Mouse (Mus musculus) Patski (cell line): ENCODE measurements around the gene Kat7. TPM values are rescaled to one million over a fixed set of nuclear protein-coding genes. Genes with fewer than 3 reads are reported as not detected.

Source experiments
- ATAC-seq: fragments of 100-300 bp; one replicate; pipeline ENCODE4 v1.8.0; 2021
- CTCF ChIA-PET: fragments of 350-600 bp; sonication (Branson Sonifier 250); formaldehyde crosslinking; loops from one replicate; lab custom pipeline; 2022; ENCODE audit warnings: inconsistent platforms; lab: Charles Lee
- POLR2A ChIA-PET: fragments of 350-600 bp; sonication (Branson Sonifier 250); formaldehyde crosslinking; loops from one replicate; lab custom pipeline; 2022; ENCODE audit warnings: antibody characterized with exemption, inconsistent platforms; lab: Charles Lee
- DNase-seq: peaks from one replicate; pipeline ENCODE4 v3.0.0-alpha.2; 2011; ENCODE audit warnings: low read depth, low spot score
- H3K27me3 ChIP-seq: fragments of 371-371 bp; one replicate; pipeline ENCODE4 v1.5.1; 2021
- CTCF ChIP-seq: fragments of 100-300 bp; IDR thresholded peaks from one replicate; pipeline ENCODE4 v1.5.1; 2021
- in situ Hi-C: fragments of 300-500 bp; cut with MboI; formaldehyde crosslinking; loops from 3 replicates; pipeline ENCODE4 v1.11.1; 2018; ENCODE audit warnings: low pct_unique_long_range_greater_than_20kb, mixed read lengths
- polyA plus RNA-seq: library from polyadenylated mRNA; unstranded; gene quantifications from one replicate; pipeline ENCODE4 v1.2.3, GENCODE M21; 2021

Kat7 gene
- polyA plus RNA-seq, 1 experiment from 2014 or later = 52.5 TPM

GRCm38 (mm10) chr11:95259088-95259849 lies 50.8 kb downstream of the Kat7 start:
- H3K27me3 ChIP-seq = no peaks in the 10 kb centered on the region
- peak; percentile 65 for DNase-seq
- TF ChIP-seq CTCF = no peak
- CTCF ChIA-PET = interaction anchor here (0.6 to 1.5 kb wide), 13 partner anchors 10 to 262 kb away, joined by 3 to 12 read pairs (median 3); no protein-coding TSS in a partner anchor
- ATAC-seq = peak; percentile 73
- in situ Hi-C loops = loop anchor here (5.0 to 10.0 kb wide), 2 partner anchors 214 to 263 kb away; partner anchors contain the start of gene Pdk2
- POLR2A ChIA-PET = no interaction called here

- ChIA-PET POLR2A (no interaction called here), CTCF (interaction anchor here (0.6 to 1.5 kb wide), 14 partner anchors 10 to 262 kb away, joined by 3 to 12 read pairs (median 3); no protein-coding TSS in a partner anchor)
- no peaks in the 10 kb centered on the region for H3K27me3 ChIP-seq
- TF ChIP-seq CTCF = no peak
- in situ Hi-C loops = loop anchor here (5.0 to 10.0 kb wide), 2 partner anchors 214 to 264 kb away; partner anchors contain the start of gene Pdk2
- ATAC-seq (peak; percentile 31), DNase-seq (no peak)
Measured at GRCm38 (mm10) chr11:95258490-95258889, 51.6 kb downstream of the Kat7 start.

DNA sequence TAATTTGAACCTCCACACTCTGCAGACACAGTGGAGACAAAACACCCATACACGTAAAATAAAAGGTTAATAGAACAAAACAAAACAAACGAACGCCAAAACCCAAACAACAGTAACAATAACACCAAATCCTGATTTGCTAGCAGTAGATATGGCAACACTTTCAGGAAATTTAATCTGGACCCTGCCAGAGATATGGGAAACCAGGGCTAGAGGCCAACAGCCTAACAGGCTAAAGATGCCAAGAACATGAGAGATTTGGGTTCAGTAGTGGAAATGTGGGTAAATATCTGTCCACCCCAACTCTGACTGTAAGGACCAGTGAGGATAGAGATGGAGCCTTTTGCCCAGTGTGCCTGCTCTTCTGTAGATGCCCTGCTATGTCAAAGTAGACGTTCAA lies 52.1 kb downstream of the Kat7 start:
- ChIA-PET CTCF (interaction anchor here (1.1 to 1.5 kb wide), 3 partner anchors 13 to 263 kb away, joined by 3 to 12 read pairs (median 3); no protein-coding TSS in a partner anchor), POLR2A (no interaction called here)
- in situ Hi-C loops = loop anchor here (5.0 to 10.0 kb wide), 2 partner anchors 213 to 264 kb away; partner anchors contain the start of gene Pdk2
- ATAC-seq (no peak), DNase-seq (no peak)
- no peaks in the 10 kb centered on the region for H3K27me3 ChIP-seq
- TF ChIP-seq CTCF = no peak

DNA sequence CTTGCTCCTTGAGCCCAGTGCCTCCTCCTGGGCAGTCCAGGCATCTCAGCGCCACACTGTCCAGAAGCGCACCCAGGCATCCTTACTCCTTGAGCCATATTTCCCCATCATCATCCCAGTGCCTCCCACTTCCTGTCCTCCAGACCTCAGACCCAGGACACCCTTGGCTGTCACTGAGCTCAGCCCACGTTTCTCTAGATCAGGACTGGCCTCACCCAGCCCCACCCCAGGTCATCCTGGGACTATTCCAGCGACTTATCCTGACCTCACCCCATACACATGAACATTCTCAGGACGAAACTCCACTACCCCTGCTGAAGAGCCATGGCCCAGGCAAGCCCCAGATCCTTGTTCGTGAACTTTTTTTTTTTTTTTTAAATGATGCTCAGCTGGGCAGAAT lies 54.3 kb downstream of the Kat7 start:
- no peak for TF ChIP-seq CTCF
- no peaks in the 10 kb centered on the region for H3K27me3 ChIP-seq
- no peak for ATAC-seq
- CTCF ChIA-PET = interaction anchor here (0.6 to 1.8 kb wide), 2 partner anchors 167 to 265 kb away, joined by 3 to 6 read pairs; no protein-coding TSS in a partner anchor
- in situ Hi-C loops = loop anchor here (5.0 to 10.0 kb wide), 2 partner anchors 211 to 267 kb away; partner anchors contain the start of gene Pdk2
- POLR2A ChIA-PET = interaction anchor here (0.7 kb wide), 1 partner anchor 59 kb away, joined by 3 read pairs; no protein-coding TSS in a partner anchor
- DNase-seq = no peak

DNA sequence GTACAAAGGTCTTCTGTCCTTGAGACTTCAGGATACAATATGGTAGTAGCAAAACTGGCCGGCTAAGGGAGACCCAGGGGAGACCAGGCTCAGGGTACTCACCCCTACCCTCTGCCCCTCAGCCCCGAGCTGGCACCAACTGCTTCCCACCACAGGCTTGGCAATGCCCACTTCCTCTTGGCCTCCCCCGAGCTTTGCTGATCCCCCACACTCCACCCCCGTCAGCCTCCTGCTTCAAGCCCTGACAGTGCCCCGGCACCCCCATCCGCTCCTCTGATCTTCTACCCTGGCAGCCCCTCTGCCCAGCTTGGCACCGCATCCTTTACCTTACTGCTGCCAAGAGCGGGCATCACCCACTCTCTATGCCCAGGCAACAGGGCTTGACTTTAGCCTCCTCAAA lies 55.9 kb downstream of the Kat7 start:
- ATAC-seq (no peak), DNase-seq (no peak)
- POLR2A ChIA-PET = interaction anchor here (0.6 kb wide), 1 partner anchor 26 kb away, joined by 3 read pairs; no protein-coding TSS in a partner anchor
- CTCF ChIA-PET = no interaction called here
- in situ Hi-C loops = loop anchor here (5.0 to 10.0 kb wide), 2 partner anchors 137 to 209 kb away; partner anchors contain the start of gene Pdk2
- TF ChIP-seq CTCF = no peak
- no peaks in the 10 kb centered on the region for H3K27me3 ChIP-seq

GRCm38 (mm10) chr11:95252104-95252503 lies 57.9 kb downstream of the Kat7 start:
- ATAC-seq (no peak), DNase-seq (no peak)
- in situ Hi-C loops = loop anchor here (5.0 to 10.0 kb wide), 2 partner anchors 135 to 207 kb away; partner anchors contain the start of gene Pdk2
- H3K27me3 ChIP-seq = no peaks in the 10 kb centered on the region
- POLR2A ChIA-PET = interaction anchor here (1.6 kb wide), 1 partner anchor 135 kb away, joined by 6 read pairs; no protein-coding TSS in a partner anchor
- CTCF ChIA-PET = interaction anchor here (0.8 to 3.3 kb wide), 15 partner anchors 18 to 269 kb away, joined by 3 to 35 read pairs (median 6); partner anchors contain the start of gene Dlx3
- TF ChIP-seq CTCF = no peak

GRCm38 (mm10) chr11:95251295-95251694 lies 58.8 kb downstream of the Kat7 start:
- no peaks in the 10 kb centered on the region for H3K27me3 ChIP-seq
- POLR2A ChIA-PET = interaction anchor here (1.6 kb wide), 1 partner anchor 135 kb away, joined by 6 read pairs; no protein-coding TSS in a partner anchor
- DNase-seq (no peak), ATAC-seq (no peak)
- CTCF ChIA-PET = interaction anchor here (0.6 to 3.3 kb wide), 18 partner anchors 10 to 270 kb away, joined by 3 to 35 read pairs (median 5); partner anchors contain the start of gene Dlx3
- in situ Hi-C loops = loop anchor here (5.0 to 10.0 kb wide), 2 partner anchors 134 to 206 kb away; partner anchors contain the start of gene Pdk2
- no peak for TF ChIP-seq CTCF

DNA sequence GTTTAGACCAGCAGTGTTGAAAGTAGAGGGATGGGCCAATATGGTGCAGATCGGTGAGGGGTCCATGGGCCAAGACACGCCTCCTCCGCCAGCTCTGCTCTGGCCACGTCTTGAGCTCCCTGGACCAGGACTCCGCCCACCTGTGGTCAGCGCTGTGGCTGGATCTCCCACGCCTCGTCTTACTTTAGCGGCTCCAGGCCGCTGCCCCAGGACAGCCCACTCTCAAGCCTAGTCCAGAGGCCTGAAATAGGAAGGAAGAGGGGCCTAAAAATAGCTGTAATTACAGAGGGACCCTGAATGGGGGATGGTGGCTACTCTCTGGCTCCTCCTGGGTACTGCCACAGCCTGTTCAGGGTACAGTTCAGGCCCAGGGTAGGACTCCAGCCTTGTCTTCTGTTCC lies 59.9 kb downstream of the Kat7 start:
- ChIA-PET POLR2A (no interaction called here), CTCF (interaction anchor here (3.3 kb wide), 1 partner anchor 133 kb away, joined by 35 read pairs; no protein-coding TSS in a partner anchor)
- TF ChIP-seq CTCF = no peak
- in situ Hi-C loops = loop anchor here (5.0 to 10.0 kb wide), 2 partner anchors 133 to 205 kb away; partner anchors contain the start of gene Pdk2
- DNase-seq (no peak), ATAC-seq (no peak)
- no peaks in the 10 kb centered on the region for H3K27me3 ChIP-seq

DNA sequence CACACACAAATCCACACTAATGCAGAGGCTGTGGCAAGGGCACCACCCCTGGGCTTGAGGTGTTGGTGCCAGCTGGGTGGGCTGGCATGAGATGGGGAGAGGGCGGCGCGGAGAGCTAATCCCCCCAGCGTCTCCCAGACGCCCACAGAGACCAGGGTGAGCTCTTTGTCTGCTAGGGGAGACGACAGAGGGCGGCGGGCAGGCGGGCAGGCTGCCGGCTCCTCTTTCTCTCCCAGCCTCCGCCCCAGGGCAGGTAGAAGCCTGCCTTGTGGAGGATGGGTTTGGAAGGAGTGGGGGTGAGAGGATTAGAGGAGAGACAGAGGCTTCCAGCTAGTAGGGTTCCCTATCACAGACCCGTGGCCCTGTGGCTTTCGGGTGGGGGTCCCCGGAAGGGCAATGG lies 63.0 kb downstream of the Kat7 start:
- no peak for TF ChIP-seq CTCF
- POLR2A ChIA-PET = no interaction called here
- ATAC-seq = no peak
- H3K27me3 ChIP-seq = peaks cover 4% of the 10 kb centered on the region
- DNase-seq = no peak
- CTCF ChIA-PET = interaction anchor here (2.1 kb wide), 1 partner anchor 15 kb away, joined by 5 read pairs; no protein-coding TSS in a partner anchor
- in situ Hi-C loops = no loop called here

GRCm38 (mm10) chr11:95245456-95245855 lies 64.6 kb downstream of the Kat7 start:
- in situ Hi-C loops = no loop called here
- ChIA-PET POLR2A (no interaction called here), CTCF (no interaction called here)
- TF ChIP-seq CTCF = no peak
- peaks cover 4% of the 10 kb centered on the region for H3K27me3 ChIP-seq
- ATAC-seq (no peak), DNase-seq (no peak)
